17 mouse cellular contexts compared by ENCODE assay signal in genomic region chr11:59975241-59975640, GRCm38 (mm10).
"Had no signal": no experiment of that assay in that cellular context is flagged by ENCODE, and none has a peak within 500 bp of the region (broad histone marks: within the 10 kb centered on the region; RNA-seq: fewer than 3 reads in every experiment).

No protein-coding gene starts in this region.

- H3K4me3 ChIP-seq: limb, embryonic 12.5 days; myocyte; neural tube, embryonic 15.5 days had no signal

- DNase-seq: kidney, adult 9 months; kidney, postnatal 36 days; layer of hippocampus, adult 9-11 months; layer of hippocampus, postnatal 36 days; lung, adult 2 months; lung, postnatal 36 days; right cerebral cortex, postnatal 4 days; spleen, adult 18-20 months; thymus, adult 18-20 months; thymus, postnatal 25 days had no signal

- H3K9ac ChIP-seq: limb, embryonic 12.5 days; liver, embryonic 14.5 days; neural tube, embryonic 15.5 days had no signal

- H3K27ac ChIP-seq: limb, embryonic 12.5 days; liver, embryonic 14.5 days; neural tube, embryonic 15.5 days had no signal

- H3K4me1 ChIP-seq: neural tube, embryonic 15.5 days had no signal

- ATAC-seq: intestine, embryonic 16.5 days; lung, postnatal 0 days; midbrain, embryonic 16.5 days had no signal

- H3K9me3 ChIP-seq: limb, embryonic 12.5 days; neural tube, embryonic 15.5 days had no signal

- H3K36me3 ChIP-seq: limb, embryonic 12.5 days; neural tube, embryonic 15.5 days had no signal

- H3K27me3 ChIP-seq: neural tube, embryonic 15.5 days had no signal

- H3K4me2 ChIP-seq: limb, embryonic 12.5 days; neural tube, embryonic 15.5 days had no signal
